Mouse (Mus musculus): ENCODE measurements at regions not wholly inside any gene's neighbourhood (a gene's known extent, or its start where the extent isn't known, plus 50 kb on each side); places are given as distances from the start of the nearest gene placed in this dataset.

DNA sequence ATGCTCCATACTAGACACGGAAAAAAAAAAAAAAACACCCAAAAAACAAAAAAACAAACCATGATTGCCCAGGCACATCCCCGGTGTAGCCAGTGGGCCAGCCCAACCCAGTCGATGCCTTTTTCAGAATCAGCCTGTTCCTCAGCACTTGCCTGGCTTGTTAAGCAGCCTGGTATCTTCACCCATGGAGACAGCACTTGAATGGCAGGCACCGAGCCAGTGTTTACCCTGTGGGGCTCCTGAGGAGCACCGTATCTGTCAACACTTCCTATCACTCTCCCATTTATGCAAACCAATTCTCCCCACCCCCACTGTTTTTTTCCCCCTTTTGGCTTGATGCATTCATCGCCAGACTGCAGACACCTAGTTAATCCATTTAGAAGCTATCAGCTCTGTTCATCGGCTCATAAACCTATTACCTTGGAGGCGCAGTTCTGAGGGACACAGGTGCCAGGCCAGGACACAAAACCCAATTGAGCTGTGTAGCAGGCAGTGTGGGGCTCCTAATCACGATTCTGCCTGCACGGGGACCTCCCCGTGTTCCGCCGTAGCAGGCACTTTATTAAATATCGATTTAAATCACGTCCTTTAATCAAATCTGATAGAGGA, 537.8 kb downstream of the Ofcc1 start:
- ChIA-PET POLR2A (no interaction called here), CTCF (no interaction called here)
- peaks cover 47% of the 10 kb centered on the region for H3K27me3 ChIP-seq
- ATAC-seq (no peak), DNase-seq (ENCODE audit: low read depth, low spot score) (no peak)
- in situ Hi-C loops (cut with MboI; ENCODE audit: low pct_unique_long_range_greater_than_20kb): no loop called here
- TF ChIP-seq CTCF (IDR thresholded peaks at IDR 0.05): no peak

DNA sequence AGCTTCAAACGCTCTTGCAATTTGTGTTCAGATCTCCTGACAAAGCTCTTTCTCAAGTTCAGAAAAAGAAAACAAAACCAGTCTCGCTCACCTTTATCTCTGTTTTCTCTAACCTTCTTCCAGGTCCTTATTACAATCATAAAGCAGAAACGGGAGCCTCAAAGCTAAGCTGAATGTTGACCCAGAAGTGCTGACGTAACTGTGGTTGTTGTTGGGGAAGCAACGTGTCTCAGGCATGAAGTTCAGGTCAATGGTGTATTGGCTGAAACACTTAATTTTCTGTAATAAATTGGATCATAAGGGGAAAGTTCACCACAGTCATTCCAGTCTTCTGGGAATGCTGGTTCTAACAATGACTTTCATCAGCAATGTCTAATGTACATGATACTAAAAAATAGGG, 586.7 kb downstream of the Ofcc1 start:
- no peak for TF ChIP-seq CTCF (IDR thresholded peaks at IDR 0.05)
- POLR2A ChIA-PET: no interaction called here

DNA sequence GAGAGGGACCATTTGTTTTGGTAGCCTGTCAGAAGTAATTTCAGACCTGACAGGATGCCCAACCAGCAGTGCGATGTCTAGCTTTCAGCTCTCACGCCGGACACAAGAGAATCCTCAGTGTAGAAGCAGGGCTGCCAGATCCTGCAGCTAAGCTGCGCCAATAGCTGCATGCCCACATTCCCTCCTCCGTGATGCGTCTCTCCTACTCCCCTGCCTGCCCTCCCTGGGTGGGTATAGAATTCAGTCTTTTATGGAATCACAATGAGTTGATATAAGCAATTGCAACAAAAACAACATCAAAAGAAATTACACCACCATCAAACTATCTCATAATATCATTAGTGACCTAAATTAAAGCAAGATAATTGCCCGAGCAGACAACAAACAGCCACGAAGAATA, 587.1 kb downstream of the Ofcc1 start:
- DNase-seq (ENCODE audit: low read depth, low spot score) (no peak), ATAC-seq (no peak)
- TF ChIP-seq CTCF (IDR thresholded peaks at IDR 0.05): no peak
- H3K27me3 ChIP-seq: peaks cover 45% of the 10 kb centered on the region
- CTCF ChIA-PET: no interaction called here
- in situ Hi-C loops (cut with MboI; ENCODE audit: low pct_unique_long_range_greater_than_20kb): no loop called here
- POLR2A ChIA-PET: no interaction called here

More for the DNA sequence above, 586.7 kb downstream of the Ofcc1 start:
- in situ Hi-C loops (cut with MboI; ENCODE audit: low pct_unique_long_range_greater_than_20kb): no loop called here
- DNase-seq (ENCODE audit: low read depth, low spot score) (no peak), ATAC-seq (no peak)
- H3K27me3 ChIP-seq: peaks cover 45% of the 10 kb centered on the region
- CTCF ChIA-PET: no interaction called here

DNA sequence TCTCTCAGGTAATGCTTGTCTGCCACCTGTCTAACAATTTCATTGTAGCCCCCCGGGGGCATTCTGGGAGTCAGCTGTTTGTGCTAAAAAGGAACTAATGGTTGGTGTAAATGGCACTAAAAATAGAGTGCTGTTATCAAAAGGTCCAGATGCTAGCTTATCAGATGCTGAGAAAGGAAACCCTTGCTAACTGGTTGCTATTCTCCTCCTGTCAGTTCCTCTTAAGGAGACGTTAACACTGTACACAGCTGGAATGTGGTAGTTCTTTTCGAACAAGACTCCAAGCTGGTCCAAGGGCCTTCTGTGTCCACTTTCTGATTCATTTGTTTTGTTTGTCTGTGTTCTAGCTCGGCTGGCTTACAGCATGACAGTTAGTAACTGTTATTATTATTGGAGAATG, 592.0 kb downstream of the Ofcc1 start:
- ChIA-PET POLR2A (no interaction called here), CTCF (no interaction called here)
- DNase-seq (ENCODE audit: low read depth, low spot score): no peak

DNA sequence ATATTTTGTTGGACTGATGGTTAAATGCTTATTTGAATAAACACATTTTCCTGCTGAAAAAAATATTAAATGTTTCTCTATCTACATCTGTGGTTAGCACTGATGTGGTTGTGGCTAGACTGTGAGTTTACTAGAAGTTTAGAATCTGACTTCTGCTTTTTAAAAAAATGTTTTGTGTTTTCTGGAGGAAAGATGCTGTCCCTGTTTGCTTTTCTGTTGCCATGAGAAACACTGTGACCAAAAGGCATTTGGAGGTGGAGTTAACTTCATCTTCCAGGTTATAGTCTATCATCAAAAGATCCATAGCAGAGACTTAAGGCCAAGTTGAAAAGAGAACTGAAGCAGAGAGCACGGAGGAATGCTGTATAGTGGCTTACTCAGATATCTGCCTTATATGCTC, 594.4 kb downstream of the Ofcc1 start:
- ATAC-seq (no peak), DNase-seq (ENCODE audit: low read depth, low spot score) (no peak)
- ChIA-PET POLR2A (no interaction called here), CTCF (no interaction called here)
- peaks cover 29% of the 10 kb centered on the region for H3K27me3 ChIP-seq
- in situ Hi-C loops (cut with MboI; ENCODE audit: low pct_unique_long_range_greater_than_20kb): no loop called here
- no peak for TF ChIP-seq CTCF (IDR thresholded peaks at IDR 0.05)

More for the DNA sequence above, 592.0 kb downstream of the Ofcc1 start:
- in situ Hi-C loops (cut with MboI; ENCODE audit: low pct_unique_long_range_greater_than_20kb): no loop called here
- no peak for ATAC-seq
- H3K27me3 ChIP-seq: peaks cover 34% of the 10 kb centered on the region
- TF ChIP-seq CTCF (IDR thresholded peaks at IDR 0.05): no peak

Measured in Patski (cell line).